Mouse (Mus musculus) intestine, embryonic 14.5 days (tissue): ENCODE data around the gene Strbp. TPM values are rescaled to one million over a fixed set of nuclear protein-coding genes. Genes with fewer than 3 reads are reported as not detected.

Experiments used
- ATAC-seq: fragments of 200-750 bp; cut with Nextera tagmentation; replicated peaks from 2 replicates; pipeline ENCODE4 v1.8.0; 2017; ENCODE audit warnings: low read depth, moderate number of reproducible peaks, moderate TSS enrichment, moderate library complexity; ENCODE audit not compliant: low FRiP score, low TSS enrichment
- DNase-seq: peaks from one replicate; pipeline ENCODE4 v3.0.0-alpha.2; 2018; ENCODE audit warnings: low spot score
- H3K27ac ChIP-seq: fragments of 300-500 bp; sonication (generic); 2 replicates; pipeline ENCODE4 v1.5.1; 2014; ENCODE audit warnings: low read depth, mild to moderate bottlenecking, control low read depth
- H3K27me3 ChIP-seq: fragments of 300-500 bp; sonication (generic); replicated peaks from 2 replicates; pipeline ENCODE4 v1.6.1; 2014; ENCODE audit warnings: low read length, control low read depth; ENCODE audit not compliant: control insufficient read depth, insufficient read depth
- H3K36me3 ChIP-seq: fragments of 300-500 bp; sonication (generic); 2 replicates; pipeline ENCODE4 v1.6.1; 2014; ENCODE audit warnings: low read length, control low read depth; ENCODE audit not compliant: control insufficient read depth, insufficient read depth
- H3K4me1 ChIP-seq: fragments of 300-500 bp; sonication (generic); replicated peaks from 2 replicates; pipeline ENCODE4 v1.6.1; 2014; ENCODE audit warnings: low read length, control low read depth, mixed read lengths; ENCODE audit not compliant: control insufficient read depth, insufficient read depth
- H3K4me2 ChIP-seq: fragments of 300-500 bp; sonication (generic); 2 replicates; pipeline ENCODE4 v1.6.1; 2014; ENCODE audit warnings: low read length
- H3K4me3 ChIP-seq: fragments of 300-500 bp; sonication (generic); 2 replicates; pipeline ENCODE4 v1.5.1; 2014; ENCODE audit warnings: low read depth, low read length, control low read depth, mixed read lengths
- H3K9ac ChIP-seq: fragments of 300-500 bp; sonication (generic); 2 replicates; pipeline ENCODE4 v1.6.1; 2014; ENCODE audit warnings: mild to moderate bottlenecking, low read length
- H3K9me3 ChIP-seq: fragments of 300-500 bp; sonication (generic); 2 replicates; pipeline ENCODE4 v1.6.1; 2016; ENCODE audit warnings: low read length, control low read depth; ENCODE audit not compliant: control insufficient read depth
- WGBS: fragments of 180-500 bp; shearing (Covaris S2); extraction: QIAGEN DNeasy Blood & Tissue Kit; methylation state at CpG from one replicate; pipeline ENCODE4 v1.1.7; 2014; 5-methylcytosine and 5-hydroxymethylcytosine counted together
- polyA plus RNA-seq: library from polyadenylated mRNA; unstranded; fragments of >200 nt; fragmentation: Nextera tagmentation; extraction: Ambion mirVana; gene quantifications from 2 replicates; pipeline ENCODE4 v1.2.1, GENCODE M21; 2014

The Strbp gene
- polyA plus RNA-seq, 1 experiment from 2014 or later, result 47.3 TPM

DNA sequence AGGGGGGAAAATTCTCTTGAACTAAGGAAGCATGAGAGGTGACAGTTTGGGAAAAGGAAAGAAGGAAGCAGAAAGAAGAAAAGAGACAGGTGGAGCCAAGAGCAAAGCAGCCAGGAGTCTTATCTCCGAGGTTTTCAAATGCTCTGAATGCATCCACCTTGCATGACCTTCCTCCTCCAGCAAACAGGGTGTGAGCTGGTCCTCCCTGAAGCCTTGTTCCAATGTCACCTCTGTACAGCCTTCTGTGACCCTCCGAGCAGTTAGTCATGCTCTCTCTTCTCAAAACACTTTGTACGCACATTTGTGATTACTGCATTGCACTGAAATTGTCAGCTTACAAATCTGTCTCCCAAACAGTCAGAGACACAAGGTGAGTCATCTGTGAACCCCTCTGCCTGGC lies 9.4 kb upstream of the Strbp start:
- Histone ChIP-seq H3K36me3 (no peaks in the 10 kb centered on the region), H3K4me3 (no peak overlapping the region), H3K27ac (no peak overlapping the region), H3K9ac (no peak overlapping the region), H3K9me3 (no peaks in the 10 kb centered on the region), H3K4me2 (no peak overlapping the region), H3K27me3 (no peaks in the 10 kb centered on the region), H3K4me1 (no peaks in the 10 kb centered on the region)
- ATAC-seq (no peak), DNase-seq (no peak)
- 74% methylated on average over 3 of the region's 3 CpGs for WGBS

DNA sequence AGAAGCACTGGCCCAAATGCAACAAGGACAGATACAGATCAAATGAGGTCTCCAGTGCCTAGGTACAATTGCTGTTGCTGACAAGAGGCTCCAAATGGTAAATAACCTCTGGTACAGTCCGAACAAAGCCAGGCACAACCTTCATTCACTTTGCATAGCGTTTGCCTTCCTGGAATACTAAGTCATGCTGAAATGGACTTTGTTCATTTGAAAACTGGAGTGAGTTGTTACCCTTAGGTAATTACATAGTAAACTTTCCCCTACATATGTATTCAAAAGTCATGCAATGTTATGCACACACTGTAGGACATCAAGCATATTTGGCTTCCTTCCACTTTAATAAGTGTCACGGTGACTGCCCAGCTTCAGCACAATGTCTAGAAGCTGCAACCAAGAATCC lies 5.2 kb upstream of the Strbp start:
- DNase-seq, result no peak
- Histone ChIP-seq H3K4me1 (0 out of 2 replicates have a peak, but pooled peaks cover 3% of the 10 kb centered on the region), H3K36me3 (no peaks in the 10 kb centered on the region), H3K9ac (no peak overlapping the region), H3K27ac (no peak overlapping the region), H3K9me3 (no peaks in the 10 kb centered on the region), H3K27me3 (no peaks in the 10 kb centered on the region), H3K4me2 (no peak overlapping the region), H3K4me3 (no peak overlapping the region)
- ATAC-seq, result no peak
- whole genome bisulfite sequencing, result 80% methylated on average over 3 of the region's 3 CpGs

DNA sequence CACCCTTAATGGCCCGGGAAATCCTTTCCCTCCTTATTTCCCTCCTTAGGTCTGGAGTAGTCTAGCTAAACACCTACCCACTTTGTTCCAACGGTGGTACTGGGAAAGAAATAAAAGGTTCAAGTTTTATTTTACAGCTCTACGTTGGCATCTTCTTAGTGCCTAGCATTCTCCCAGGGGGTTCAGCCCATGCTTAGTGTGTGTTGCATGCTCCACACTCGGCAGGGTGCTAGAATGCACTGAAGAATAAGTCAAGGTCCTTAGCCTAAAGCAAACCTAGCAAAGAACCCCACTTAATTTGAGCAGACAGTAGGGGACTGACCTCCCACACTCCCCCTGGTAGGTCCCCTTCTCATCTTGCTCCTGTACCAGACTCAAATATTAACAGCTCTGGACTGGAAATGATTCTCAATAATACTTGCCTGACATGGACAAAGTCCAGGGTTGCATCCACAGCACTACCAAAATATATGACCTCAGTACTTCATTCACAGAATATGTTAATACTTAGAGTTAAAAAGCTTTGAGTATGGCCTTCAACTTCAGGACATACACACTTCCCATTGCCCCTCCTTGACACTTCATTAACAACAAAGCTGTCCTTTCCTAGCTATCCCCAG lies 592 bp upstream of the Strbp start:
- DNase-seq (no peak), ATAC-seq (no peak)
- Histone ChIP-seq H3K4me2 (peak overlapping the region; percentile 79), H3K4me3 (peak overlapping the region; percentile 90), H3K36me3 (no peaks in the 10 kb centered on the region), H3K4me1 (0 out of 2 replicates have a peak, but pooled peaks cover 13% of the 10 kb centered on the region), H3K9me3 (no peaks in the 10 kb centered on the region), H3K9ac (peak overlapping the region; percentile 89; the same call in 1 of the 2 replicates), H3K27ac (no peak overlapping the region), H3K27me3 (no peaks in the 10 kb centered on the region)
- WGBS, result 14% methylated on average over 4 of the region's 4 CpGs

DNA sequence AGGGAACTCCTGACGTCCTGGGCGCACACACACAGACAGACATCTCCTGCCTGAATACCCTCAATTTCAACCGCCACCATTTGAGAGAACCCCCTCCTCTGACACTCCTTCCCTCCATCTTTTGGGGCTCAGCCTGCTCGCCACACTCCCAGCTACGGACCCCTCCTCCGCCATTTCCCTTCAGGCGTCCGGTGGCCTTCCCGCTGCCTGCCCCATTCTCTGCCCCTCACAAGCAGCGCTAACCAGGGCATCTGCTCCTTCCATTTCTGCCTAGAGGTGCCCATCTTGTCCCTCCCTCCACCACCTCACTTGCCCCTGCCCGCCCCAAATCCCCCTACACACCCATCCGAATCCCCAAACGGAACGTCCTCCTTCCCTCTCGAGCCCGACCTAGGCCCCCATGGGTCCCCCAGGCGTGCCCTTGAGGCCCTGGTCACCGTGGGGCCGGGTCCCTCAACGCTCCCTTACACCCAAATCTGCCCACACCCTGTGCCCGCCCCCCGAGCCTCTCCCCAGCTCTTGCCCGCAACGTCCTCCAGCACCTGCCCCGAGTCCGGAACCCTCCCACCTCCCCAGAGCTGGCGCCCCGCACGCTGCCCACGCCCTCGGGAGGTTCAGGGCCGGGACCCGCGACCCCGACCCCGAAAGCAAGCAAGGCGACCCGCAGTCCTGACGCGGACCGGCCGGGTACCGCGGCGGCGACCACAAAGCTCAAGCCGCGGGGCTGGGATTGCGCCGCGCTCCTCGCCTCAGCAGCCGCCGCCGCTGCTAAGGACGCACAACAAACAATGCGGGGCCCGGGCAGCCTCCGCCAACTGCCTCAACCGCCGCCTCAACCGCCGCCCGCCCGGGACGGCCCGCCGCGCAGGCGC lies 1.1 kb downstream of the Strbp start:
- Histone ChIP-seq H3K9me3 (no peaks in the 10 kb centered on the region), H3K9ac (peak overlapping the region; percentile 89), H3K27me3 (no peaks in the 10 kb centered on the region), H3K4me1 (0 out of 2 replicates have a peak, but pooled peaks cover 13% of the 10 kb centered on the region), H3K4me2 (peak overlapping the region; percentile 79), H3K27ac (peak overlapping the region; percentile 82), H3K36me3 (no peaks in the 10 kb centered on the region), H3K4me3 (peak overlapping the region; percentile 90)
- ATAC-seq (peak; percentile 59), DNase-seq (peak; percentile 83)
- WGBS, result 1% methylated on average over 53 of the region's 70 CpGs

DNA sequence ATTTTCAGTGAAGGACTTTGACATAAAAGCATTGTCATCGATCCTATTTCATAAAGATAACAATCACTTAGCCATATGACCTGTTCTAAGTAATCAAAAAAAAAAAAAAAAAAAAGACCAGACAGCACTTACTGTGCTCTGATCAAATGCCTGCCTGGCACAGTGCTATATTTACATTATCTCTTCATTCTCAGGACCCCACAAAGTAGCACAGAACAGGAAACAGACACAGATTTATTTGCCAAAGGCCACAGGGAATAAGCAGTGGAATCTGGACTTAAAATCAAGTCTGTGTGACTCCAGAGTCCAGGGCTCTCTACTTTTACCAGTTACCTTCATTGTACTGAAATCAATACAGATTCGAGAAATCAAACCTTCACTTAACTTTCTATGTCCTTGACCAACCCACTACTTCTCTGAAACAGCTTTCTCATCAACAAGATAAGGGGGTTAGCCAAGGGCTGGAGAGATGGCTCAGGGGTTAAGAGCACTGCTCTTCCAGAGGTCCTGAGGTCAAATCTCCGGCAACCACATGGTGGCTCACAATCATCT lies 14.5 kb downstream of the Strbp start:
- H3K9ac ChIP-seq, result no peak overlapping the region
- WGBS, result 43% methylated on average over 3 of the region's 3 CpGs
- no peaks in the 10 kb centered on the region for H3K36me3 ChIP-seq
- no peaks in the 10 kb centered on the region for H3K9me3 ChIP-seq
- no peak overlapping the region for H3K4me3 ChIP-seq
- DNase-seq (no peak), ATAC-seq (no peak)
- peaks cover 3% of the 10 kb centered on the region for H3K4me1 ChIP-seq
- H3K4me2 ChIP-seq, result no peak overlapping the region
- no peak overlapping the region for H3K27ac ChIP-seq
- no peaks in the 10 kb centered on the region for H3K27me3 ChIP-seq

DNA sequence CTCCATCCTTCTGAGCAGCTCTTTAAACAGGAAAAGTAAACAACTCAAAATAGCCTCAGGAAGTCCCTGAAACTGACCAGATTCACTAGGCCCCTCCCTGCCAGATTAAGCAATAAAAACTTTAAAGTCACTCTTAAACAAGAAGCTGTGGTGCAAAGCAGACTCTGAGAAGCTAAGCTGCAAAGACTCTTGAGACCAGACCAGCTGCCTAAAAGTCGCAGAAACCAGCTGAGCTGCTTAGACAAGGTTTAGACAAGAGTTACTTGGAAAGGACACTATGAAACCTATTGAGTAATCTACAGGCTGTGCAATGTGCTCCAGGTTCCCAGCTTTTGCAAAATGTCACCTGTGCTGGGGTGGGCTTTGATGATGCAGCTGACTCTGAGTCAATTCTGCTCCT lies 16.6 kb downstream of the Strbp start:
- no peak overlapping the region for H3K27ac ChIP-seq
- 86% methylated on average over 1 of the region's 1 CpGs for WGBS
- no peaks in the 10 kb centered on the region for H3K27me3 ChIP-seq
- ATAC-seq (no peak), DNase-seq (no peak)
- no peaks in the 10 kb centered on the region for H3K36me3 ChIP-seq
- H3K9ac ChIP-seq, result no peak overlapping the region
- H3K4me3 ChIP-seq, result no peak overlapping the region
- H3K4me2 ChIP-seq, result no peak overlapping the region
- H3K9me3 ChIP-seq, result no peaks in the 10 kb centered on the region
- H3K4me1 ChIP-seq, result peaks cover 3% of the 10 kb centered on the region

DNA sequence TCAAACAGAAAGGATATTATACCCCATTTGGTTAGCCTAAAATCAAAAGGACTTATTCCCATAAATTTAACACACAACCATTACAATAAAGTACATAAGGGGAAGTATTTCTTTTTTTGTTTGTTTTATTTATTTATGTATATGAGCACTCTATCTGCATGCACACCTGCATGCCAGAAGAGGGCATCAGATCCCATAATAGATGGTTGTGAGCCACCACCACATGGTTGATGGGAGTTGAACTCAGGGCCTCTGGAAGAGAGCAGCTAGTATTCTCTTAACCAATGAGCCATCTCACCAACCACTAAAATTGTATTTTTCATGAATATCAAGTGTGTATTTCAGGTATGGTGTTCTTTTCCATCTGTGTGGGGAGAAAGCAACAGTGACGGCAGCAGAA lies 18.8 kb downstream of the Strbp start:
- Histone ChIP-seq H3K9ac (no peak overlapping the region), H3K27ac (no peak overlapping the region), H3K4me3 (no peak overlapping the region), H3K9me3 (no peaks in the 10 kb centered on the region), H3K4me1 (peaks cover 3% of the 10 kb centered on the region), H3K4me2 (no peak overlapping the region), H3K36me3 (no peaks in the 10 kb centered on the region), H3K27me3 (no peaks in the 10 kb centered on the region)
- WGBS, result 96% methylated on average over 1 of the region's 1 CpGs
- DNase-seq (no peak), ATAC-seq (no peak)

DNA sequence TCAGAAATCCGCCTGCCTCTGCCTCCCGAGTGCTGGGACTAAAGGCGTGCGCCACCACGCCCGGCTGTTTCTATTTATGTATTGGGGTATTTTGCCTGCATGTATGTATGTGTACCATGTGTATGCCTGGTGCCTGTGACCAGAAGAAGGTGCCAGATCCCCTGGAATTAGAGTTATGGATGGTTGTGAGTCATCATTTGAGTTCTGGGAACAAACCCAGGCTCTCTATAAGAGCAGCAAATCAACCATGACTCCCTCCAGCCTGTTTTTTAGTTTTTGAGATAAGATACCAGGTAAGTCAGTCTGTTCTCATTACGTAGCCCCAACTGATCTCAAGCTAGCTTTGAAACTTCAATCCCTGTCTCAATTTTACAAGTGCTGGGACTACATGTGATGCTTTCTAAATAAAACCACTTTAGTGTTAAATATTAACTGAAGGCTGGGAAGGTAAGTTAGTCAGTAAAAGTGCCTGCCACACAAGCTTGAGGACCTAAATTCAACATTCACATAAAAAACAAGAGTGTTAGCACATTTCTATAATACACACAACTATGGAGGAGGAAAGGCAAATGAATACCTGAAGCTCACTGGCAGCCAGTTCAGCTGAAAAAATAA lies 21.4 kb downstream of the Strbp start:
- H3K36me3 ChIP-seq, result no peaks in the 10 kb centered on the region
- no peaks in the 10 kb centered on the region for H3K4me1 ChIP-seq
- ATAC-seq (no peak), DNase-seq (no peak)
- 94% methylated on average over 7 of the region's 7 CpGs for WGBS
- H3K4me3 ChIP-seq, result no peak overlapping the region
- no peaks in the 10 kb centered on the region for H3K27me3 ChIP-seq
- no peaks in the 10 kb centered on the region for H3K9me3 ChIP-seq
- H3K9ac ChIP-seq, result no peak overlapping the region
- H3K4me2 ChIP-seq, result no peak overlapping the region
- no peak overlapping the region for H3K27ac ChIP-seq
